Mouse (Mus musculus) kidney, adult 2 months (tissue): ENCODE measurements around the gene Ccnd1. TPM values are rescaled to one million over a fixed set of nuclear protein-coding genes. Genes with fewer than 3 reads are reported as not detected.

Experiments
- DNase-seq: peaks from one replicate; pipeline ENCODE4 v3.0.0; 2021
- H3K27ac ChIP-seq: fragments of 200-500 bp; 2 replicates; pipeline ENCODE4 v1.5.1; 2012; ENCODE audit warnings: low read depth, low read length, control low read depth, inconsistent platforms; ENCODE audit not compliant: insufficient read depth
- H3K27me3 ChIP-seq: fragments of 200-500 bp; replicated peaks from 2 replicates; pipeline ENCODE4 v1.6.1; 2012; ENCODE audit warnings: mild to moderate bottlenecking, moderate library complexity, low read length, inconsistent platforms; ENCODE audit not compliant: control insufficient read depth, insufficient read depth
- H3K36me3 ChIP-seq: fragments of 200-500 bp; 2 replicates; pipeline ENCODE4 v1.6.1; 2012; ENCODE audit warnings: mild to moderate bottlenecking, moderate library complexity, low read length, inconsistent platforms; ENCODE audit not compliant: control insufficient read depth, insufficient read depth
- H3K4me1 ChIP-seq: fragments of 200-500 bp; 2 replicates; pipeline ENCODE4 v1.6.1; 2011; ENCODE audit warnings: low read length; ENCODE audit not compliant: control insufficient read depth, insufficient read depth
- H3K4me3 ChIP-seq: fragments of 200-500 bp; 2 replicates; pipeline ENCODE4 v1.5.1; 2011; ENCODE audit warnings: mild to moderate bottlenecking, low read depth, low read length, control low read depth; ENCODE audit not compliant: insufficient read depth
- CTCF ChIP-seq: fragments of 200-500 bp; conservative IDR thresholded peaks from 2 replicates; pipeline ENCODE4 v1.5.1; 2011; ENCODE audit warnings: low read depth, mild to moderate bottlenecking, control low read depth, low read length, moderate library complexity, mixed read lengths; ENCODE audit not compliant: insufficient read depth, insufficient read length
- POLR2A ChIP-seq: fragments of 200-500 bp; IDR thresholded peaks from one replicate; pipeline ENCODE4 v1.6.1; 2011; ENCODE audit warnings: low read depth, low read length, control low read depth
- WGBS: fragments of 180-500 bp; shearing (Covaris S2); methylation state at CpG from one replicate; pipeline ENCODE4 v1.1.7; 2018; 5-methylcytosine and 5-hydroxymethylcytosine counted together
- polyA plus RNA-seq: library from polyadenylated mRNA; depleted of rRNA; stranded (reverse); fragments of >200 nt; gene quantifications from 2 replicates; pipeline ENCODE4 v1.2.3, GENCODE M21; 2012

Gene Ccnd1
- polyA plus RNA-seq, 1 experiment, result 139 TPM

GRCm38 (mm10) chr7:144927591-144927990, 12.1 kb downstream of the Ccnd1 start:
- Histone ChIP-seq H3K27ac (no peak overlapping the region), H3K27me3 (no peaks in the 10 kb centered on the region), H3K36me3 (no peaks in the 10 kb centered on the region), H3K4me1 (peaks cover 14% of the 10 kb centered on the region; the same call in 1 of the 2 replicates), H3K4me3 (no peak overlapping the region)
- 78% methylated on average over 2 of the region's 2 CpGs for WGBS
- TF ChIP-seq CTCF (no peak), POLR2A (no peak)
- no peak for DNase-seq

- Histone ChIP-seq H3K27ac (no peak overlapping the region), H3K36me3 (no peaks in the 10 kb centered on the region), H3K4me3 (no peak overlapping the region), H3K27me3 (no peaks in the 10 kb centered on the region), H3K4me1 (no peaks in the 10 kb centered on the region; the same call in 1 of the 2 replicates)
- 78% methylated on average over 1 of the region's 1 CpGs for WGBS
- TF ChIP-seq POLR2A, result no peak
- peak; percentile 49 for TF ChIP-seq CTCF
- no peak for DNase-seq
Measured at GRCm38 (mm10) chr7:144918823-144919222, 20.9 kb downstream of the Ccnd1 start.

GRCm38 (mm10) chr7:144914948-144915750, 24.6 kb downstream of the Ccnd1 start, which contains the start of gene LTO1:
Gene LTO1 (plus strand): TSS chr7:144915100.
- H3K4me1 ChIP-seq, result no peaks in the 10 kb centered on the region; the same call in 1 of the 2 replicates
- DNase-seq, result peak; percentile 95
- H3K27ac ChIP-seq, result peak within 1 kb of the TSS; percentile 70
- no peaks in the 10 kb centered on the region for H3K27me3 ChIP-seq
- peak within 1 kb of the TSS; percentile 93 for H3K4me3 ChIP-seq
- H3K36me3 ChIP-seq, result no peaks in the 10 kb centered on the region
- under 1% methylated on average over 55 of the region's 55 CpGs for WGBS
- TF ChIP-seq CTCF (no peak), POLR2A (no peak)

GRCm38 (mm10) chr7:144914296-144914947, 25.3 kb downstream of the Ccnd1 start:
- Histone ChIP-seq H3K36me3 (no peaks in the 10 kb centered on the region), H3K4me3 (peak overlapping the region; percentile 93), H3K27me3 (no peaks in the 10 kb centered on the region), H3K27ac (peak overlapping the region; percentile 70), H3K4me1 (no peaks in the 10 kb centered on the region; the same call in 1 of the 2 replicates)
- 11% methylated on average over 17 of the region's 17 CpGs for WGBS
- peak; percentile 24 for DNase-seq
- TF ChIP-seq CTCF (0 out of 2 replicates have a peak, but pooled peaks have one; percentile 14), POLR2A (no peak)

- no peaks in the 10 kb centered on the region for H3K36me3 ChIP-seq
- H3K27ac ChIP-seq, result no peak overlapping the region
- H3K4me1 ChIP-seq, result no peaks in the 10 kb centered on the region; the same call in 1 of the 2 replicates
- no peak for DNase-seq
- no peak overlapping the region for H3K4me3 ChIP-seq
- no peaks in the 10 kb centered on the region for H3K27me3 ChIP-seq
- TF ChIP-seq CTCF (no peak), POLR2A (no peak)
- WGBS, result 88% methylated on average over 4 of the region's 4 CpGs
Measured at GRCm38 (mm10) chr7:144912897-144913296, 26.8 kb downstream of the Ccnd1 start.

- TF ChIP-seq CTCF (no peak), POLR2A (no peak)
- no peaks in the 10 kb centered on the region for H3K27me3 ChIP-seq
- H3K4me1 ChIP-seq, result no peaks in the 10 kb centered on the region; the same call in 1 of the 2 replicates
- DNase-seq, result no peak
- no peak overlapping the region for H3K27ac ChIP-seq
- WGBS, result 83% methylated on average over 1 of the region's 1 CpGs
- H3K36me3 ChIP-seq, result no peaks in the 10 kb centered on the region
- H3K4me3 ChIP-seq, result no peak overlapping the region
Measured at GRCm38 (mm10) chr7:144911121-144911520, 28.6 kb downstream of the Ccnd1 start.

- TF ChIP-seq CTCF, result no peak
- no peak for TF ChIP-seq POLR2A
- Histone ChIP-seq H3K4me1 (no peaks in the 10 kb centered on the region), H3K27ac (no peak overlapping the region), H3K27me3 (no peaks in the 10 kb centered on the region), H3K36me3 (no peaks in the 10 kb centered on the region), H3K4me3 (no peak overlapping the region)
- 32% methylated on average over 7 of the region's 7 CpGs for WGBS
- DNase-seq, result no peak
Measured at GRCm38 (mm10) chr7:144908705-144909104, 31.0 kb downstream of the Ccnd1 start.
